Mouse (Mus musculus) heart, adult 2 months (tissue): Measurements from ENCODE around the gene Hexb.

Experiments
- CTCF ChIP-seq: fragments of 200-600 bp; IDR thresholded peaks from 2 replicates; pipeline ENCODE4 v1.8.1; 2022; ENCODE audit warnings: antibody characterized with exemption, mild to moderate bottlenecking, moderate library complexity
- EP300 ChIP-seq: fragments of 200-500 bp; IDR thresholded peaks from 2 replicates; pipeline ENCODE4 v1.6.1; 2011; ENCODE audit warnings: low read depth, low read length, control low read depth; ENCODE audit not compliant: insufficient read depth

DNA sequence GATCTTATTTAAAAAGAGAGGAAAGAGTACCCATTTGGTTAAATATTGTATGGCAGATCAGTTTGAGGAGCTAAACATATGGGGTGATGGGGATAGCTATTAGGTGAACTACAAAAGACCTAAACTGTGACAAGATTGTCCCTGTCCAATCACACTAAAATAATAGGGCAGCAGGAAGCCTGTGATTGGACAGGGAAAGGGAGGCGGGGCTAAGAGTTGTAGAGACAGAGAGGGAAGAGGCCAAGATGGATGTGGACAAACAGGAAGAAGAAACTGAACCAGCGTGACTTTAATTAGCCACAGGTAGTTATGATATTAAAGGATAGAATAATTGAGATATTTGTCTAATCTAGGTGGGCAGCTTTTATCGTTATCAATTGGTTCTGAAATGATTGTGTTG, 21.9 kb upstream of the Hexb start:
- TF ChIP-seq CTCF (no peak), EP300 (no peak)
